Comparison of ENCODE assay signal across 27 mouse cellular contexts in the genomic region with DNA sequence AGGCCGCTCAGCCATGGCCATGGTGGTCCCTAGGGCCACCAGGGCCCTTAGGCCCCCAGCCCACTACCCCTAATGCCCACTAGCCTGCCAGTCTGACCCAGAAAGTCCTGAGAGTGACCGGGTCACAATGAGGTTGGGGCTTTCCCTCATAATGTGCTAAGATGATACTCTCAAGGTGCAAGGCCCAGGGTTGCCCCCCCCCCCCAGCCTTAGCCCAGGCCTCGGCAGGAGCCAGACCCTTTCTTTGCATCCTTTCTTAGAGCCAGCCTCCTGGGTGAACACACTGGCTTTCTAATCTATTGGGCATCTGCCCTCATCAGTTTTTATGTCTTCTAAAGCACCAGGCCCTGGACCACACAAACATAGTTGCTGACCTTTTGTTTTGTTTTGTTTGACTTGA. TPM values are rescaled to one million over a fixed set of nuclear protein-coding genes. Genes with fewer than 3 reads are reported as not detected.
"Had no signal": no experiment of that assay in that cellular context is flagged by ENCODE, and none has a peak within 500 bp of the region (broad histone marks: within the 10 kb centered on the region; RNA-seq: fewer than 3 reads in every experiment).

TSS of gene Spem1 (minus strand) at position 101 of the 400 bp plus-strand sequence.

- ATAC-seq: liver, embryonic 12.5 days; midbrain, embryonic 16.5 days had no signal

- H3K27ac ChIP-seq: liver, embryonic 12.5 days; liver, embryonic 14.5 days; midbrain, embryonic 12.5 days; neural tube, embryonic 13.5 days had no signal

- H3K4me1 ChIP-seq: liver, embryonic 12.5 days; midbrain, embryonic 12.5 days; neural tube, embryonic 13.5 days; neural tube, embryonic 15.5 days had no signal

- H3K4me2 ChIP-seq: liver, embryonic 12.5 days; lung, embryonic 14.5 days; midbrain, embryonic 12.5 days; neural tube, embryonic 13.5 days; neural tube, embryonic 15.5 days had no signal

- DNase-seq: lung, adult 18-20 months; lung, embryonic 14.5 days; lung, postnatal 10 days; lung, postnatal 4 days; retina, postnatal 1 day; right cerebral cortex, adult 18-20 months; right cerebral cortex, postnatal 25 days; right cerebral cortex, postnatal 4 days; spleen, adult 18-20 months; thymus, adult 18-20 months; thymus, postnatal 14 days; thymus, postnatal 36 days had no signal

- H3K9me3 ChIP-seq: liver, embryonic 12.5 days had no signal

- H3K9ac ChIP-seq: liver, embryonic 12.5 days; liver, embryonic 14.5 days; lung, embryonic 14.5 days; midbrain, embryonic 12.5 days; neural tube, embryonic 13.5 days; neural tube, embryonic 15.5 days had no signal

- H3K4me3 ChIP-seq: liver, embryonic 12.5 days; midbrain, embryonic 12.5 days; myocyte; neural tube, embryonic 13.5 days; neural tube, embryonic 15.5 days had no signal

- H3K27me3 ChIP-seq: midbrain, embryonic 12.5 days; neural tube, embryonic 13.5 days; neural tube, embryonic 15.5 days had no signal

RNA-seq across cellular contexts. Expression of gene Spem1, which starts in this region (rescaled TPM):
- total RNA-seq: megakaryocyte, adult 5-6 weeks; megakaryocyte-erythroid progenitor cell, adult 5-6 weeks had no signal
- polyA plus RNA-seq: liver, embryonic 12.5 days; liver, embryonic 14.5 days; liver, embryonic 16.5 days; lung, embryonic 14.5 days; lung, embryonic 16.5 days; neural tube, embryonic 11.5 days; small intestine, adult 2 months; stomach, embryonic 16.5 days; thymus, postnatal 0 days had no signal
